Mouse (Mus musculus) neural tube, embryonic 14.5 days (tissue): ENCODE results near the gene Ppp4r3b. TPM values are rescaled to one million over a fixed set of nuclear protein-coding genes. Genes with fewer than 3 reads are reported as not detected.
A peak's percentile ranks its signal among the peaks of the same experiment; 100 is the strongest.

Experiments
- ATAC-seq: fragments of 200-750 bp; cut with Nextera tagmentation; 2 replicates; pipeline ENCODE4 v1.8.0; 2017; ENCODE audit warnings: low read depth, mild to moderate bottlenecking, moderate TSS enrichment, moderate library complexity
- H3K27ac ChIP-seq: fragments of 300-500 bp; sonication (generic); 2 replicates; pipeline ENCODE4 v1.5.1; 2014; ENCODE audit warnings: low read depth, mild to moderate bottlenecking, control low read depth, low read length, moderate library complexity, mixed read lengths
- H3K27me3 ChIP-seq: fragments of 300-500 bp; sonication (generic); 2 replicates; pipeline ENCODE4 v1.6.1; 2014; ENCODE audit warnings: low read length; ENCODE audit not compliant: control insufficient read depth, insufficient read depth
- H3K36me3 ChIP-seq: fragments of 300-500 bp; sonication (generic); 2 replicates; pipeline ENCODE4 v1.6.1; 2014; ENCODE audit warnings: low read length, mixed read lengths; ENCODE audit not compliant: control insufficient read depth, insufficient read depth
- H3K4me1 ChIP-seq: fragments of 300-500 bp; sonication (generic); 2 replicates; pipeline ENCODE4 v1.6.1; 2014; ENCODE audit warnings: low read length; ENCODE audit not compliant: control insufficient read depth, insufficient read depth
- H3K4me2 ChIP-seq: fragments of 300-500 bp; sonication (generic); 2 replicates; pipeline ENCODE4 v1.6.1; 2014; ENCODE audit warnings: mild to moderate bottlenecking, low read depth, low read length, control low read depth
- H3K4me3 ChIP-seq: fragments of 300-500 bp; sonication (generic); 2 replicates; pipeline ENCODE4 v1.5.1; 2014; ENCODE audit warnings: low read depth, low read length, control low read depth, mixed read lengths
- H3K9ac ChIP-seq: fragments of 300-500 bp; sonication (generic); replicated peaks from 2 replicates; pipeline ENCODE4 v1.6.1; 2014; ENCODE audit warnings: low read depth, mild to moderate bottlenecking, control low read depth, low read length, mixed read lengths
- H3K9me3 ChIP-seq: fragments of 300-500 bp; sonication (generic); 2 replicates; pipeline ENCODE4 v1.6.1; 2016; ENCODE audit warnings: low read length; ENCODE audit not compliant: control insufficient read depth
- WGBS: fragments of 180-500 bp; shearing (Covaris S2); extraction: QIAGEN DNeasy Blood & Tissue Kit; methylation state at CpG from one replicate; pipeline ENCODE4 v1.1.7; 2014; 5-methylcytosine and 5-hydroxymethylcytosine counted together
- polyA plus RNA-seq: library from polyadenylated mRNA; unstranded; fragments of >200 nt; fragmentation: Nextera tagmentation; extraction: Ambion mirVana; gene quantifications from 2 replicates; pipeline ENCODE4 v1.2.1, GENCODE M21; 2014

Gene Ppp4r3b
- polyA plus RNA-seq: 62.0 and 77.9 TPM in 2 replicates

DNA sequence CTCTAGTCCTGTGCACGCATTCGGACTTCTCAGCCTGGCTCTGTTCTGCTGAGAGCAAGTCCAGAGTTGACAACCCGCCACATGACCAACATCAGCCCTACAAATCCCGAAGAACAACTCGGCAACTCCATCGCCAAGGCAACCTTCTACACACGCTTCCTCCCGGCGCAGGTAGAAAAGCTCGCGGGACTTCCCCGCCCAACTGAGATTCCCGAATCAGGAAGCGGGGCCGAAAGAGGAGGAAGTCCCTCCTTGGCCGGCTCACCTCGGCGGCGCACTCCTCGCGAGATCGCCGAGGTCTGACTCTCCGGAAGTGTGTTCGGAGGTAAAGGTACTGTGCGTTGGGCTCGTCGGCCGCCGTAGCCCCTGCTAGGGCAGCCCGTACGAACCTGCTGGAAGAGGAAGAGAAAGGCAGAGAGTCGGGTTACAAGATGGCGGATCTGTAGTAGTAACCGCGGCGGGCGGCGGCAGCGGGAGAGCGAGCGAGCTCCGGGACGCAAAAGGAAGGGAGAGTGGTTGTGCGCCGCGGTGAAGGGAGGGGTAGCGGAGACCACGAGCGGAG is at the start of gene Ppp4r3b:
TSS of gene Ppp4r3b (plus strand) at position 328 of the 562 bp plus-strand sequence.
- Histone ChIP-seq H3K9me3 (no peaks in the 10 kb centered on the region), H3K27ac (peak within 1 kb of the TSS; percentile 98), H3K4me1 (peaks cover 11% of the 10 kb centered on the region; the same call in 1 of the 2 replicates), H3K9ac (peak within 1 kb of the TSS; percentile 99), H3K27me3 (no peaks in the 10 kb centered on the region), H3K4me2 (peak within 1 kb of the TSS; percentile 90), H3K4me3 (peak within 1 kb of the TSS; percentile 98), H3K36me3 (no peaks in the 10 kb centered on the region)
- ATAC-seq: peak; percentile 98
- under 1% methylated on average over 46 of the region's 50 CpGs for WGBS

DNA sequence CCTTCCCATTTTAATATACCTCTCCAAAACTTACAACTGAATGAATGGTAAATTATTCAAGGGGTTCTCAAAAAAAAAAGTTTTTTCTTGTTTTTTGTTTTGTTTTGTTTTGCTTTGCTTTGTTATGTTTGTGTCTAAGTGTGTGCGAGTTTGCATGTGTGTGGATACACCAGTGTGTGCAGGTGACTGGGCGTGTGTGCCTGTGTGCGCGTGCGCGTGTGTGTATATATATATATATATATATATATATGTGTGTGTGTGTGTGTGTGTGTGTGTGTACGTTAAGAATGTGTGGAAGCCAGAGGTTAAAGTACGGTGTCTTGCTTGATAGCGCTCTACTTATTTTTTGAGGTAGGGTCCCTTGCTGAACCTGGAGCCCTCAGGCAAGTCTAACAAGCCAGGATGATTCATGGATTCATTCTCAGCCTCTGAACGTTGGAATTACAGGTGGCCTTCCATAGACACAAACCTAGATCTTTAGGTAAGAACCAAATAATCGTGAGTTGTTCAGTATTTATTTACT is 42.8 kb upstream of the Ppp4r3b start:
- H3K36me3 ChIP-seq: 0 out of 2 replicates have a peak, but pooled peaks cover 6% of the 10 kb centered on the region
- no peaks in the 10 kb centered on the region for H3K9me3 ChIP-seq
- H3K4me1 ChIP-seq: peaks cover 4% of the 10 kb centered on the region
- no peak overlapping the region for H3K27ac ChIP-seq
- WGBS: 65% methylated on average over 11 of the region's 11 CpGs
- H3K4me3 ChIP-seq: peak overlapping the region; percentile 84
- no peak overlapping the region; the same call in 1 of the 2 replicates for H3K9ac ChIP-seq
- H3K27me3 ChIP-seq: no peaks in the 10 kb centered on the region
- ATAC-seq: peak; percentile 76
- peak overlapping the region; percentile 83 for H3K4me2 ChIP-seq

DNA sequence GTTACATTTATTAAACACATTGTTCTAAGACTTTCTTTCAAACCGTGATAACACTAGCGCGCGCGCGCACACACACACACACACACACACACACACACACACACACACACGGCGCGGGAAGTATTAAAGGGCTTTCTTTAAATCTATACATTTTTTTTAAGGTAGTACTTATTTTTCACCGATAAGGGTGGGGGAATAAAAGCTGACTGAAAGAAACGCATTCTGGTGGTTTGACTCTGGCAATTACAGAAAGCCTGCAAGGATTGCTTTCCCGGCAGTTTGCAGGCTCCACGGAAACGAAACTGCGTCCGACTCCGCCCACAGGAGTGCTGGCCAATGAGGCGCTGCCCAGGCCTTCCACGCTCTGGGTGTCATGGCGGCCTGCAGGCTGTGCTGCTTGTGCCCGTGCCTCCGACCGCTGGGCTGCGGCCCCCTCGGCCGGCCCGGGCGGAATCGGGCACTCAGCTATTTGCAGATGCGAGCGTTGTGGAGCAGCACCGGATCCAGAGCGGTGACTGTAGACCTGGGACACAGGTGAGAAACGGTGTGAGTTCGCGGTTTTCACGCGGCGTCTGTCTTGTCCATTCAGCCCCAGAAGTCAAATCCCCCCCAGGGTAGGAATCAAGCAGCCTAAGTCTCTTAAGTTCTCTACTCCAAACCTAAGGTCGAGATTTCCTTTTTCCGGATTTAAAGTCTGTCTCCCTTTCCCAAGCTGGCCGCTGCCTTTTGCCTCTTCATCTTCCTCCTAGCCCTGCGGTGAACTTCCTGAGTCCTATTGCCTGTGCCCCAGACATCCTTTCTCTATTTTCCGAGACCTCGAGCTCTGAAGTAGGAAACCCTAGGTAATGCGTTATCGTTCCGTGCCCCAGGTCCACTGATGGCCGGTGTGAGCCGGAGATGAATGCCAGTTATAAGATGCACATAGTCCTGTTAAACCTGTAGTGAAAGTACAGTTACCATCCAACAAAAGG is 42.0 kb upstream of the Ppp4r3b start, which contains the start of gene Pnpt1:
TSS of gene Pnpt1 (plus strand) at position 360 of the 971 bp plus-strand sequence.
- 0 out of 2 replicates have a peak, but pooled peaks cover 6% of the 10 kb centered on the region for H3K36me3 ChIP-seq
- peak; percentile 100 for ATAC-seq
- H3K4me3 ChIP-seq: peak within 1 kb of the TSS; percentile 84
- H3K9ac ChIP-seq: peak within 1 kb of the TSS; percentile 80
- 5% methylated on average over 50 of the region's 50 CpGs for WGBS
- H3K4me1 ChIP-seq: peaks cover 4% of the 10 kb centered on the region
- no peaks in the 10 kb centered on the region for H3K27me3 ChIP-seq
- peak within 1 kb of the TSS; percentile 67 for H3K27ac ChIP-seq
- no peaks in the 10 kb centered on the region for H3K9me3 ChIP-seq
- H3K4me2 ChIP-seq: peak within 1 kb of the TSS; percentile 83

DNA sequence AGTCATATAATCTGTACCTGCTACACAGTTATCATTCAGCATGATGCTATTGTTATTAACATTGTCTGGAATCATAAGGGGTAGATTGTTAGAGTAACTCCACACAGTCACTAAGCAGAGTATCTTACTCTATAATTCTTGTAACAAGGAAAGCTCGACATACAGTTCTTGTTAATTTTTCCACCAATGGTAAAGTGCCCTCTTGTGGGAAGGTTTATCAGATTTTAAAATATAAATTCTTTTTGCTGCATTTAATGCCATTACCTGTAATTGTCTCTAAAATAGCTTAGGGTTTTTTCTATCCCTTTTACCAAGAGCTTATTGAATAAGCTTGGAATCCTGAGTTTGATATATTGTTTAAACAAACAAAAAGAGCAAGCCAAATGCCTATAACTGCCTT is 32.0 kb upstream of the Ppp4r3b start:
- Histone ChIP-seq H3K9me3 (no peaks in the 10 kb centered on the region), H3K27ac (no peak overlapping the region), H3K4me2 (no peak overlapping the region), H3K4me3 (no peak overlapping the region), H3K27me3 (no peaks in the 10 kb centered on the region), H3K4me1 (no peaks in the 10 kb centered on the region), H3K9ac (no peak overlapping the region), H3K36me3 (peaks cover 29% of the 10 kb centered on the region; the same call in 1 of the 2 replicates)
- WGBS: 57% methylated on average over 1 of the region's 1 CpGs
- no peak for ATAC-seq

DNA sequence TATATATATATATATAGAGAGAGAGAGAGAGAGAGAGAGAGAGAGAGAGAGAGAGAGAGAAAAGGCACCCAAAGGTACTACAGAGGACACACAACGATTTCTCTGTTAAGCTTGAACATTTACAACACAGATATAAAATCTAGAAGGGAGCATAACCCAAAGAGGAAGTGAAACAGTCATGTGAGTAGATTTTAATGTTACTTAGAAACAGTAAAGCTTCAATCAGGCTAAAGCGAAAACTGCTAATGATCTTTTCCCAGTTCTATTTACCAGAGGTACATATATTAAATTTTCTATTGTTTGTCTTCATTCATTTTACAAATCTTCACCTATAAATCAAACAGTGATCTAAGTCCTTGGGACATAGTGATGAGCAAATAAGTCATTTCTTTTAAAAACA is 23.8 kb upstream of the Ppp4r3b start:
- H3K4me3 ChIP-seq: no peak overlapping the region
- H3K9ac ChIP-seq: no peak overlapping the region
- 97% methylated on average over 2 of the region's 2 CpGs for WGBS
- no peaks in the 10 kb centered on the region for H3K9me3 ChIP-seq
- H3K27me3 ChIP-seq: no peaks in the 10 kb centered on the region
- H3K4me1 ChIP-seq: no peaks in the 10 kb centered on the region
- no peak for ATAC-seq
- no peak overlapping the region for H3K4me2 ChIP-seq
- no peak overlapping the region for H3K27ac ChIP-seq
- peaks cover 10% of the 10 kb centered on the region; the same call in 1 of the 2 replicates for H3K36me3 ChIP-seq

DNA sequence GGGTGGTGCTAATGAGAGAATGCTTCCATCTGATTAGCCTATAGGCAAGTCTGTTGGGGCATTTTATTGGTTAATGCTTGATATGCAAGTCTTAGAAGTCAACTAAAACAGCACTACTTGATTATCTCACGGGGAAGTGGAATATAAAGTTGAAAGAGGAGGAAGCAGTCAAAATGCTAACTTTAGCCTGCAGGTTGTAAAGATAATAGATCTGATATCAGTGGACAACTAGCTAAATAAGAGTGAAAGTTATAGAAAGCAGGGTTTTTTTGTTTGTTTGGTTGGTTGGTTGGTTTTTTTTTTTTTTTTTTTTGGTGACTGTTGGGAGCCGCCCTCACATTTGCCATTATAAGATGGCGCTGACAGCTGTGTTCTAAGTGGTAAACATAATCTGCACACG is 9.1 kb upstream of the Ppp4r3b start:
- WGBS: 93% methylated on average over 4 of the region's 4 CpGs
- Histone ChIP-seq H3K27me3 (no peaks in the 10 kb centered on the region), H3K9ac (no peak overlapping the region), H3K4me2 (no peak overlapping the region), H3K27ac (no peak overlapping the region), H3K36me3 (peaks cover 3% of the 10 kb centered on the region), H3K4me3 (no peak overlapping the region), H3K4me1 (no peaks in the 10 kb centered on the region), H3K9me3 (no peaks in the 10 kb centered on the region)
- no peak for ATAC-seq

DNA sequence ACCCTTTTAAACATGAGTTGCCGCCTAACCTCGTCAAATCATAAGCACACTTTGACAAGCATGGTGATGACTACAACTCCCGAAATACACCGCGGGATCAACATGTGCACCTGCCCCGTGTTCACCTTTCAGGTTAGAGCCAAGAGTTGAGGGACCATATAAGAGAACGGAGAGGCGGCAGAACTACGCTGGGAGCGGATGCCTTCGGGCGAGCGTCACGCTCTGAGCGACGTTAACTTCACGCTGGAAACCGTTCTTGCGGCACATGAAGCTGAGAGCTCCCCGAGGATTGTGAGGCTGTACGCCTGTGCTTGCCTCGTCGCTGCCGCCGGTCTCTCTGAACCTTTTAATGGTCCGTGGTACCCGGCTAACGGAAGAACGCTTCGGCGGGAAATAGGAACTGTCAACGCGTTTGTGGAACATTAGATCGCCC is 715 bp upstream of the Ppp4r3b start:
- Histone ChIP-seq H3K4me2 (peak overlapping the region; percentile 90), H3K36me3 (no peaks in the 10 kb centered on the region), H3K9ac (peak overlapping the region; percentile 62), H3K4me3 (peak overlapping the region; percentile 98), H3K27me3 (no peaks in the 10 kb centered on the region), H3K27ac (peak overlapping the region; percentile 98), H3K9me3 (no peaks in the 10 kb centered on the region), H3K4me1 (peaks cover 11% of the 10 kb centered on the region; the same call in 1 of the 2 replicates)
- under 1% methylated on average over 34 of the region's 34 CpGs for WGBS
- ATAC-seq: peak; percentile 39

DNA sequence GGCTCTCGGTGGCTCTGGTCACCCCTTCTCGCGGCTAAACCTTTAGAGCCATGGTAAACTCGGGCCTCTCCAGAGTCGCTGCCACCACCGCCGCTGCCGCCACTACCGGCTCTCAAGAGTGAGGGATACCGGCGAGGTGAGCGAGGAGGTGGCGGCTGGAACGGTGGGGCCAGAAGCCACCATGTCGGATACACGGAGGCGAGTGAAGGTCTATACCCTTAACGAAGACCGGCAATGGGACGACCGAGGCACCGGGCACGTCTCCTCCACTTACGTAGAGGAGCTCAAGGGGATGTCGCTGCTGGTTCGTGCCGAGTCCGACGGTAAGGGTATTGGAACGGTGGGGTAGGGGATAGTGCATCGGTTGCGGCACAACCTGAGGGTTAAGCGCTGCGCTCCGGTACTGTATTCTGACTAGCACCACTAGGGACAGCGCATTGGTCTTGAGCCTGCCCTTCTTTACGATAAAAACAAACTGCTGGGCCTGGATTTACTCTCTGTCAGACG is 488 bp downstream of the Ppp4r3b start:
- peak overlapping the region; percentile 90 for H3K4me2 ChIP-seq
- peak overlapping the region; percentile 98 for H3K4me3 ChIP-seq
- H3K27me3 ChIP-seq: no peaks in the 10 kb centered on the region
- peak; percentile 77 for ATAC-seq
- H3K9ac ChIP-seq: peak overlapping the region; percentile 99
- under 1% methylated on average over 38 of the region's 38 CpGs for WGBS
- H3K9me3 ChIP-seq: no peaks in the 10 kb centered on the region
- peaks cover 11% of the 10 kb centered on the region; the same call in 1 of the 2 replicates for H3K4me1 ChIP-seq
- no peaks in the 10 kb centered on the region for H3K36me3 ChIP-seq
- H3K27ac ChIP-seq: peak overlapping the region; percentile 98
